Mouse (Mus musculus) G1E (cell line): ENCODE measurements around the gene Rgl3.

ENCODE experiments used
- CTCF ChIP-seq: IDR thresholded peaks from 2 replicates; pipeline ENCODE4 v1.5.1; 2012; ENCODE audit warnings: low read depth, low read length, inconsistent platforms, mixed read lengths
- GATA1 ChIP-seq: IDR thresholded peaks from 2 replicates; pipeline ENCODE4 v1.6.1; 2012; ENCODE audit warnings: borderline replicate concordance, low read length, inconsistent platforms, mixed read lengths

- TF ChIP-seq CTCF: no peak
- no peak for TF ChIP-seq GATA1
These were observed 50.9 kb downstream of the Rgl3 start for GRCm38 (mm10) chr9:21938234-21938855.
